Mouse (Mus musculus) frontal cortex, postnatal 14 days (tissue): ENCODE measurements around the gene Arhgap27.
"Not testable (repeated sequence)": the region's sequence is repeated elsewhere in the genome, so short reads cannot be mapped to it uniquely, and the experiment has no call there.

Source experiments
- DNase-seq, 2 experiments: peaks; one replicate each; pipeline ENCODE4 v3.0.0; 2022; ENCODE audit warnings: low spot score in 2 of 2

The Arhgap27 gene

DNA sequence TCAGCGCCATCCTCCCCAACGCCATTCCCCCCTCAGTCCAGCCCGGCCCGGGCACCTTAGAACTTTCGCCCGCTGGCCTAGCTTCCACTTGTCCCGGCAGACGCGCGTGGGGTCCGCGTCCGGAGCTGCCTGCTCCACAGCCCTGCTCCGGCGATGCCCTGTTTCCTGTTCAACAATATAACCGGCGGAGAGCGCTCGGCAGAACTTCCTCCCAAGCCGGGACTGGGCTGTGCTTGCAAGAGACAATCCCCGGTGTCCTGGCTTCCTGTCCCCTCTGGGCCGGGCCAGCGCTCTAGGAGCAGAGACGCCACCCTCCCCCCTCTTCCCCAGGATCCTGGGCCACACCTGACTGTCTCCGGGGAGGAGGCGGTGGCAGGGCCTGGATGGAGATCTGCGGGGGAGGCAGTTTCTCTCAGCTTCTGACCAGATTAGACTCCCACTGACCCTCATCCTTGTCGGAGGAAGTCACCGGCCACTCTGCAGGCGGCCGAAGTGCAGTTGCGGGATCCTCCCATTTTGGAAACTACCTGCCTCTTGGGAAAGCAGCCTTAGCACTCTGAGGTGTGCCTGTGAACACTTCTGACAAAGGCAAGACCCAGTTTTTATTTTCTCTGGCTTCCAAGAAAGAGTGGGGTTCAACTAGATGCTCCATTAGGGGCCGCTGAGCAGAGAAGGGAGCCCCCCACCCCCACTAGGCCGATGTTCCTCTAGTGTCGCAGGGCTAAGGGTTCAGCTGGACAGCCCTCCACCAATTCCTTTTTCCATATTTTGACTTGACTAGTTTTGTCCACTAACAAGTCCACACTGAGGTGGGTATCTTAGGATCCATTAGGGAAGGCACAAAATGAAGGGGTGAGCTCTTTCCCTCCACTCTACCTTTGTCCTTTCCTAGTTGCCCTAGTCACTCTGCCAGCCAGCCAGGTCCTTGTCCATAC, at the start of gene Arhgap27:
TSS of gene Arhgap27 (minus strand) at position 479 of the 935 bp plus-strand sequence.
- DNase-seq = no peak

DNA sequence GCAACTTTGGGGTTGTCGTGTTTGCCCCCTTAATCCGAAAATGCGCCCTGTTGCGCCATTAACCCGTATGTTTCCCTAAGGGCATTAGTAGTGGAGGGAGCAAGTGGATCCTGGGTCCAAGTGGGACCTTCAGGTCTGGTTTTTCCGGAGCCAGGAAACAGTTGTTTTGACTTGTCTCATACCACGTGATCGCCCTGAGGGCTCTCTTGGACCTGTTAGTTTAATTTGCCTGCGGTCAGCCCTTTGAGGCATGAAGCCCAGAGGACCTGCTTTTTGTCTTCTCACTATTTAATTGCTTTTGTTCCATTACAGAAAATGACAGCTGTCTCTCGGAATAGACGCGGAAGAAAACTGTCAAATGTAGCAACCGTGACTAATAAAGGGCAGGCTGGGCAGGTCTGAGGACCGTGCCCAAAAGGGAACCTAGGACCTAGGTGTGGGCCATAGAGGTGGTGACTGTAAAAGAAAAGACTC, 49.5 kb upstream of the Arhgap27 start:
- DNase-seq = no peak

GRCm38 (mm10) chr11:103411981-103412949, 48.8 kb upstream of the Arhgap27 start, which contains the start of gene Plekhm1:
Gene Plekhm1, minus strand, starts transcription at chr11:103412687.
- DNase-seq = peak; percentile 89 to 94

GRCm38 (mm10) chr11:103411301-103411700, 47.8 kb upstream of the Arhgap27 start:
- no peak for DNase-seq

- no peak for DNase-seq
Measured at GRCm38 (mm10) chr11:103408880-103409279, 45.4 kb upstream of the Arhgap27 start.

- DNase-seq = not testable (repeated sequence)
Measured at GRCm38 (mm10) chr11:103407136-103407535, 43.6 kb upstream of the Arhgap27 start.

GRCm38 (mm10) chr11:103406551-103406950, 43.1 kb upstream of the Arhgap27 start:
- DNase-seq = no peak

GRCm38 (mm10) chr11:103405814-103406213, 42.3 kb upstream of the Arhgap27 start:
- no peak for DNase-seq

- DNase-seq = no peak
Measured at GRCm38 (mm10) chr11:103404618-103405017, 41.1 kb upstream of the Arhgap27 start.

GRCm38 (mm10) chr11:103403776-103404175, 40.3 kb upstream of the Arhgap27 start:
- no peak for DNase-seq

GRCm38 (mm10) chr11:103402738-103403137, 39.2 kb upstream of the Arhgap27 start:
- no peak for DNase-seq

DNA sequence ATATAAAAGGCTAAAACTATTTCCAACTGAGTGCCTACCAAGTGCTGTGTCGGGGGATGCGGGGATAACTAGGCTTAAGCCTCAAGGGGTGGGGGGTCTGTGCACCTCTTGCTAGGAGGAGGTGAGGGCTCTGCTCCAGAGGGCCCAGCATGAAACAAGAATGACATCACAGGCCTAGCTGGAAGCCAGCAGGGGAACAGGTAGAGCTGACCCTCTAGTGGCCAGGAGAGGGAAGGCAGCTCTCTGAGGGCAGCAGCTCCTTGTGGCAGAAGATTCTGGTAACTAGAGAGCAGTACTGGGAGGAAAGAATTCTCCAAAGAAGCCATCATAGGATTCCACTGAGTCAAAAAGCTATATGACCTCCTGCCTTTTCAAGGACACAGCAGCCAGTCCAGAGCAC, 38.7 kb upstream of the Arhgap27 start:
- peak in 1 of 2 experiments; percentile 21 for DNase-seq

DNA sequence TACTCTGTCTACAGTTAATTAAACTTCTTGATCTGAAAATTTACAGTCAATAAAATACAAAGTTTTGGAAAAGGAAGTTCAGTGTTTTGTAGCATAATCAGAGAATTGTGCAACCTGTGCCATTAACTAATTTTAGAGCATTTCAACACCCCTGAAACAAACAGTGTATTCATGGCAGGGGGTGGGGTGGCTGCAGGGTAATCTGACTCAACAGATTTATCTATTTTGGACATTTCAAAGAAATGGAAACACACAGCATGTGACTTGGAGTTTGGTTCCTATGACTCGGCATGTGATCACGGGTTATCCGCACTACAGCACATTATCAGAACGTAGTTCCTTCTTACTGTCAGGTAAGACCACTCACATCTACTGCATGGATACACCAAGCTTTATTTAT, 36.5 kb upstream of the Arhgap27 start:
- DNase-seq = no peak

DNA sequence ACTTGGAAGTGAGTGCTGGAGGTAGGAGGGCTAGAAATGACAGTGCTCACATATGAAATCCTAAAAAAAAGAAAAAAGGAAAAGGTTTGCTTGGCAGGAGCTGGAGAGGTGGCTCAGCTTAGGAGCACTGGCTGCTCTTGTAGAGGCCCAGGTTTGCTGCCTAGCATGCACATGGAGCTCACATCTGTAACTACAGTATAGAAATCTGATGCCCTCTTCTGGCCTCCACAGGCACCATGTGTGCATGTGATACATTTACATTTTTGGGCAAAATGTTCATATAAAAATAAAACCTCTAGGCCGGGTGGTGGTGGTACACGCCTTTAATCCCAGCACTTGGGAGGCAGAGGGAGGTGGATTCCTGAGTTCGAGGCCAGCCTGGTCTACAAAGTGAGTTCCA, 35.6 kb upstream of the Arhgap27 start:
- no peak for DNase-seq

DNA sequence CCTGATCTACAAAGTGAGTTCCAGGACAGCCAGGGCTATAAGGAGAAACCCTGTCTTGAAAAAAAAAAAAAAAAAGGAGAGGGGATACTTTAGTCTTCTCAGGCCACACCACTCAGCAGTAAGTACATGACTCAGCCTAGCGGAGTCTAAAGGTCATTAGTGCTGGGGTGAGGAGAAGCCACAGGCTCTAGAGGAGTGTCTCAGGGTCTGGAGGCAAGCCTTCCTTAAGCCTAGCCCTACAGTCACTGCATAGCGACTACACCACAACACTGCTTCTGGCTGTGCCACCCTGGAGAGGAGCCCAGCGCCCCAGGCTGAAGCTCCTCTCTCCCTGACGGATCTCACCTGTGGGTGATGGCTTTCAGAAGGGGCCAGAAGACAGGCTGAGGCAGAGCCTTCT, 33.2 kb upstream of the Arhgap27 start:
- DNase-seq = no peak

DNA sequence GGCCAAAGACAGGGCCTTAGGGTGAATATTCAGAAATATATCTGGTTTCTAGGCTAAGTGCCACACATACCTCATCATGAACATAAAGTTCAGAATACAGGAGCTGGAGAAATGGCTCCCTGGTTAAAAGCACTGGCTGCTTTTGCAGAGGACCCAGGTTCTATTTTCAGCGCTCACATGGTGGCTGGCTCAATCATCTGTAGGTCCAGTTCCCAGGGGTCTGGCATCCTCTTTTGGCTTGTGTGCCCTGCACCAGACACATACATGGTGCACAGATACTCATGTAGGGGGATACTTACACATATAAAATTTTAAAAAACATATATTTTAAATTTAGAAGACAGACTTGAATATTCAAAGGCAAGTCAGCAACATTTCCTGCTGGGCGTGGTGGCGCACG, 32.7 kb upstream of the Arhgap27 start:
- DNase-seq = no peak

DNA sequence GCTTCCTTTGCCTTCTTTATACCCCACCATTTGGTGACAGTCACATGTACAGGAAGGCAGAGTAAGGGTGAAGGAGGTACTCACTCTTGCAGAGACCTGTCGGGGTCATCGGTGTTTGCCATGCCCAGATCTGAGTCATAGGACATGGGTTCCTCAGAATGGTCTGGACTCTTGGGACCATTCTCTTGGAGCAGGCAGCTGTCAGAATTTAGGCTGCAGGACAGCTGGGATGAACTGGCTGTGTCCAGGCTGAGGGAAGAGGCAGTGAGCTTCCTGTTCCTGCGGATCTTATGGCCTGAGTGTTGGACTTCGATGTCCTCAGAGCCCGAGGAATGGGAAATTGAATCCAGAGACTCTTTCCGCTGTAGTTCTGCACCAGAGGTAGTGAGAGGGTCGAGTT, 31.1 kb upstream of the Arhgap27 start:
- DNase-seq = no peak

DNA sequence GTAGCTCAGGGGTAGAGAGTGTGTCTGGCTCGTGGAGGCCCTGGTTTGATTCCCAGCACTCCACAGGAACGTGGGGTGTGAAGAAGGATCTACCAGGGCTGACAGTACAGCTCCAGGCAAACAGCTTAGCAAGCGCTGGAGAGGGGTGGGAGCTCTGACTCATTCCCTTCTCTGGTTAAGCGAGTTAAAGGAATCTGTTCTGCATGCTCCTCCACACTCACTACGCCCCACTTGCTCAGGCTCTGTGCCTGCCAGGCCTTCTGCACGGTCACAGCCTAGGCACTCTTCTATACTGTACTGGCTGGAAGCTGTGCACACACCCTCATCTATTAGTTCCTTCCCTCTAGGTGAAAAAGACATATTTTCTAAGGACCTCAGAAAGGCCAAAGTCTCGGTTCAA, 30.5 kb upstream of the Arhgap27 start:
- no peak for DNase-seq

- DNase-seq = no peak
Measured at GRCm38 (mm10) chr11:103387870-103388526, 24.5 kb upstream of the Arhgap27 start.

DNA sequence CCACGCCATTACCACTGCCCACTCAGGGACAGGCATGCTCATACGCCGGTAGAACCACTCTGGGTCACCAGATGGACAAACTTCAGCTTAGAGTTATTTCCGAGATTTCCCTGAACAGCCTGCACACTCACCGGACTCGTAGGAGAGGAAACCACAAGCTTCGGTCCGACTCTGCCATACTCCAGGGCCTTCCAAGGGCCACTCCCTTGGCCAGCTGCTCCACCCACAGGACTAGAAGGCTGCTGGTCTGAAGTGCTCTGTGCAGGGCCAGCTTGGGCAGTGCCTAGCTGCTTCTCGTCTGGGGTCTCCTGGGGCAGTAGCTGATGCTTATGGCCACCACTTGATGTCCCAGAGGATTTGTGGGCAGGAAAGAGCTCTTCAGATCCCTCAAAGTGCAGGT, 23.3 kb upstream of the Arhgap27 start:
- DNase-seq = no peak

- DNase-seq = no peak
Measured at GRCm38 (mm10) chr11:103381956-103382613, 18.6 kb upstream of the Arhgap27 start.
